Mouse (Mus musculus) lung, postnatal 0 days (tissue): ENCODE data around the gene Cyb5b.

Experiments
- CTCF ChIP-seq: IDR thresholded peaks from 2 replicates; pipeline ENCODE4 v1.5.1; 2016; ENCODE audit warnings: antibody characterized with exemption, mild to moderate bottlenecking
- EP300 ChIP-seq: IDR thresholded peaks from 2 replicates; pipeline ENCODE4 v1.6.1; 2016; ENCODE audit warnings: antibody characterized with exemption, mild to moderate bottlenecking, control low read depth

DNA sequence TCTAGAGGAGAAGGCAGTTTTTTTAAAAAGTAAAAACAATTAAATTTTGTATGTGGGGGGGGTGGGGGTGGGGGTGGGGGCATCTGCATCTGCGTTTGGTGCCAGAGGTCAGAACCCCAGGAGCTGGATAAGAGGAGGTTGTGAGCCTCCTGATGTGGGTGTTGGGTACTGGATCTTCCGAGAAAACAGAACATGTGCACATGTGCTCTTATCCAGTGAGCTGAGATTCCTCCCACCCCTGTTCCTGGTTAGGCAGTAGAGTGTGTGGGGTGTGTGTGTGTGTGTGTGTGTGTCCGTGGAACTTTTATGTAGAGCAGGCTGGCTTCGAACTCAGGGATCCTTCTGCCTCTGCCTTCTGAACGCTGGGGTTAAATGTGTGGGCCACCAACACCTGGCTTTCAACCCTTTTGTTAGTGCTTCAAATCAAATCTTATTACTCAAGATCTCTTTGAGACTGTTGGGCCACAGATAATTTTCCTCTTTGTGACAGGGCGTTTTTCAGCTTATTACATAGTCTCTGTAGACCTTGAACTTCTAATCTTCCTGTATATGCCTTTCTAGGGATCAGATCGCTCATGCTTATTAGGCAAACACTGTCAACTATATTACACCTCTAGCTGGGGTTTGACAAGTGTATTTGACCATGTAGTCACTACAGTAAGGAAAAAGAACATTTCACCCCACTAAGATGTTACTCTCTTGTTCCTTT, 926 bp downstream of the Cyb5b start:
- TF ChIP-seq CTCF: no peak
- TF ChIP-seq EP300: no peak
